Mouse (Mus musculus) E14TG2a.4 (cell line): Measurements from ENCODE around the gene Pgr.

Experiments
- CTCF ChIP-seq: conservative IDR thresholded peaks from 2 replicates; pipeline ENCODE4 v1.5.1; 2014; ENCODE audit warnings: low read length
- NANOG ChIP-seq: IDR thresholded peaks from 2 replicates; pipeline ENCODE4 v1.6.1; 2014; ENCODE audit warnings: borderline replicate concordance, low read length, mixed read lengths
- POU5F1 ChIP-seq: IDR thresholded peaks from 2 replicates; pipeline ENCODE4 v1.6.1; 2014; ENCODE audit warnings: low read length, borderline replicate concordance

- no peak for TF ChIP-seq CTCF
- no peak for TF ChIP-seq NANOG
- TF ChIP-seq POU5F1 = no peak
Observed at GRCm38 (mm10) chr9:8982315-8982714, 82.7 kb downstream of the Pgr start.
